Mouse (Mus musculus) spleen, postnatal 10 days (tissue): ENCODE results near the gene Gprc5c.

Experiments used
- DNase-seq, 2 experiments: peaks; one replicate each; pipeline ENCODE4 v3.0.0; 2021 to 2022; ENCODE audit warnings: low spot score in 2 of 2

Gprc5c gene

GRCm38 (mm10) chr11:114833166-114833565 is 17.8 kb upstream of the Gprc5c start:
- DNase-seq = no peak

- no peak for DNase-seq
Measured at GRCm38 (mm10) chr11:114843818-114844463, 7.0 kb upstream of the Gprc5c start.

- no peak for DNase-seq
Measured at GRCm38 (mm10) chr11:114844464-114845220, 6.3 kb upstream of the Gprc5c start.

GRCm38 (mm10) chr11:114846336-114846735 is 4.6 kb upstream of the Gprc5c start:
- DNase-seq = no peak

GRCm38 (mm10) chr11:114847008-114847407 is 3.9 kb upstream of the Gprc5c start:
- DNase-seq = no peak

- no peak for DNase-seq
Measured at GRCm38 (mm10) chr11:114849572-114849971, 1.4 kb upstream of the Gprc5c start.

GRCm38 (mm10) chr11:114850066-114850451 is 893 bp upstream of the Gprc5c start:
- DNase-seq = no peak

GRCm38 (mm10) chr11:114851269-114851607 is 286 bp downstream of the Gprc5c start:
- no peak for DNase-seq

- peak in 1 of 2 experiments; percentile 46 for DNase-seq
Measured at GRCm38 (mm10) chr11:114851608-114852310, 807 bp downstream of the Gprc5c start.

- no peak for DNase-seq
Measured at GRCm38 (mm10) chr11:114852311-114853173, 1.6 kb downstream of the Gprc5c start.

GRCm38 (mm10) chr11:114853174-114853838 is 2.4 kb downstream of the Gprc5c start:
- DNase-seq = no peak

GRCm38 (mm10) chr11:114854581-114854980 is 3.6 kb downstream of the Gprc5c start:
- DNase-seq = no peak

- DNase-seq = no peak
Measured at GRCm38 (mm10) chr11:114856125-114856524, 5.2 kb downstream of the Gprc5c start.

- DNase-seq = peak in 1 of 2 experiments; percentile 63
Measured at GRCm38 (mm10) chr11:114858641-114859040, 7.7 kb downstream of the Gprc5c start.

- no peak for DNase-seq
Measured at GRCm38 (mm10) chr11:114861057-114861456, 10.1 kb downstream of the Gprc5c start.

GRCm38 (mm10) chr11:114862687-114863086 is 11.7 kb downstream of the Gprc5c start:
- DNase-seq = no peak

- no peak for DNase-seq
Measured at GRCm38 (mm10) chr11:114863918-114864420, 13.0 kb downstream of the Gprc5c start.

- DNase-seq = no peak
Measured at GRCm38 (mm10) chr11:114865999-114866398, 15.0 kb downstream of the Gprc5c start.

GRCm38 (mm10) chr11:114866486-114867360 is 15.8 kb downstream of the Gprc5c start:
- DNase-seq = no peak
